Mouse (Mus musculus) yolk sac, embryonic 10.5 days (tissue): ENCODE data around the gene Hnrnpd.
A peak's percentile ranks its signal among the peaks of the same experiment; 100 is the strongest.

Experiments
- DNase-seq: peaks from one replicate; pipeline ENCODE4 v3.0.0-alpha.2; 2017; ENCODE audit warnings: low spot score

Hnrnpd gene

GRCm38 (mm10) chr5:99959236-99959936 lies 19.4 kb downstream of the Hnrnpd start:
- DNase-seq = no peak

GRCm38 (mm10) chr5:99958666-99959065 lies 20.1 kb downstream of the Hnrnpd start:
- DNase-seq = no peak

- DNase-seq = no peak
Measured at GRCm38 (mm10) chr5:99953883-99954282, 24.9 kb downstream of the Hnrnpd start.

- DNase-seq = no peak
Measured at GRCm38 (mm10) chr5:99952513-99952912, 26.2 kb downstream of the Hnrnpd start.

- DNase-seq = no peak
Measured at GRCm38 (mm10) chr5:99941776-99942502, 36.8 kb downstream of the Hnrnpd start.

- DNase-seq = no peak
Measured at GRCm38 (mm10) chr5:99941273-99941672, 37.5 kb downstream of the Hnrnpd start.

GRCm38 (mm10) chr5:99939440-99939839 lies 39.3 kb downstream of the Hnrnpd start:
- no peak for DNase-seq

- DNase-seq = no peak
Measured at GRCm38 (mm10) chr5:99931910-99932309, 46.8 kb downstream of the Hnrnpd start.

- DNase-seq = peak; percentile 15
Measured at GRCm38 (mm10) chr5:99927951-99928350, 50.8 kb downstream of the Hnrnpd start.

GRCm38 (mm10) chr5:99922033-99922432 lies 56.7 kb downstream of the Hnrnpd start:
- DNase-seq = no peak

- DNase-seq = no peak
Measured at GRCm38 (mm10) chr5:99915494-99915893, 63.2 kb downstream of the Hnrnpd start.

- peak; percentile 97 for DNase-seq
Measured at GRCm38 (mm10) chr5:99906181-99906956, 72.4 kb downstream of the Hnrnpd start, which contains the start of gene Vamp9. Gene Vamp9, plus strand, starts transcription at chr5:99906254.
